Mouse (Mus musculus): ENCODE data around the gene Zbtb11. TPM values are rescaled to one million over a fixed set of nuclear protein-coding genes. Genes with fewer than 3 reads are reported as not detected.
"Not testable (repeated sequence)": the region's sequence is repeated elsewhere in the genome, so short reads cannot be mapped to it uniquely, and the experiment has no call there.

Gene Zbtb11
- polyA plus RNA-seq, 1 experiment from 2014 or later = 24.5 TPM

DNA sequence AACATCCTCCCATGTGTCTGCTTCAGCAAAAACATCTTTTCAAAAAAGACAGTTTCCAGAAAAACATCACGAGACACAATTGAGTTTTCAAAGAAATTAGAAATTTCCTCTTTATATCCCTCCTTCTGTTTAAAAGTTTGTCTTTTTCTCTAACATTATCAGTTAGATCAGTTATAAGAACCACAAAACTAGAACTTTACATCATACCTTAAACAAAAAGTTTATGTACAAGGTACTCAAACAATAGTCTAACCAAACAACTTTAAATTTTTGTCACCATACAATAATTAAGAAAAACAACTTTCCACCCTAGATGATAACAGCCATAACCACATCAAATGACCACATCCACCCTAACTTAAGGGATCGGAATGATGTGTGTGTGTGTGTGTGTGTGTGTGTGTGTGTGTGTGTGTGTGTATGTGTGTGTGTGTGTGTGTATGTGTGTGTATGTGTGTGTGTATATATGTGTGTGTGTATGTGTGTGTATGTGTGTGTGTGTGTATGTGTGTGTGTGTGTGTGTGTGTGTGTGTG, 25.7 kb upstream of the Zbtb11 start:
- H3K9ac ChIP-seq (ENCODE audit: low read depth, low read length); H3K4me1 ChIP-seq (ENCODE audit: control insufficient read depth, insufficient read depth, low read length); H3K4me3 ChIP-seq (ENCODE audit: low read length); H3K27me3 ChIP-seq (ENCODE audit: control insufficient read depth, insufficient read depth, low read length); ATAC-seq (ENCODE audit: low FRiP score, low TSS enrichment); H3K36me3 ChIP-seq (ENCODE audit: control insufficient read depth, insufficient read depth, low read length); H3K9me3 ChIP-seq (ENCODE audit: control insufficient read depth, low read length); H3K4me2 ChIP-seq (replicated peaks; ENCODE audit: low read depth, low read length); H3K27ac ChIP-seq (ENCODE audit: low read depth, low read length): not testable (repeated sequence)
- 86% methylated on average over 2 of the region's 2 CpGs for WGBS

DNA sequence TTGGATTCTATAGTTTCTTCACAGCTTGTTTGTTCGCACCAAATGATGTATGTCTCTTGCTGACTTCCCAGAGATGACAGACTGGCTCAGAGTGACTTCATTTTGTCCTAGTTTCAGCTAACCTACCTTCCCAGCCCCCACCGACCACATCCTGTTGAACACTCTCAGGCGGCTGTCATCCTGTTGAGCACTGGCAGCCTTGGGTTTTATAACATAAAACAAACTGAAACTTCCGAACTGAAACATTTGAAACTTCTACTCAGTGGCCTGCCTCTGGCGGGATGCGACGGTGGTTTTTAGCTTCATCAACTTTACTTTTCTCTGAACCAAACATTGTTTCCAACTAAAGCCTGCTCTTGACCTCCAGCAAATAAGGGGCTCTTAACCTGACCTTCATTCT, 24.7 kb upstream of the Zbtb11 start:
- H3K4me2 ChIP-seq (replicated peaks; ENCODE audit: low read depth, low read length) = no peak overlapping the region
- H3K4me3 ChIP-seq (ENCODE audit: low read length) = no peak overlapping the region
- H3K4me1 ChIP-seq (ENCODE audit: control insufficient read depth, insufficient read depth, low read length) = no peaks in the 10 kb centered on the region
- no peaks in the 10 kb centered on the region for H3K36me3 ChIP-seq (ENCODE audit: control insufficient read depth, insufficient read depth, low read length)
- no peak overlapping the region for H3K9ac ChIP-seq (ENCODE audit: low read depth, low read length)
- no peaks in the 10 kb centered on the region for H3K27me3 ChIP-seq (ENCODE audit: control insufficient read depth, insufficient read depth, low read length)
- 44% methylated on average over 7 of the region's 7 CpGs for WGBS
- no peak overlapping the region for H3K27ac ChIP-seq (ENCODE audit: low read depth, low read length)
- ATAC-seq (ENCODE audit: low FRiP score, low TSS enrichment) = no peak; the same call in 1 of the 2 replicates
- no peaks in the 10 kb centered on the region for H3K9me3 ChIP-seq (ENCODE audit: control insufficient read depth, low read length)

DNA sequence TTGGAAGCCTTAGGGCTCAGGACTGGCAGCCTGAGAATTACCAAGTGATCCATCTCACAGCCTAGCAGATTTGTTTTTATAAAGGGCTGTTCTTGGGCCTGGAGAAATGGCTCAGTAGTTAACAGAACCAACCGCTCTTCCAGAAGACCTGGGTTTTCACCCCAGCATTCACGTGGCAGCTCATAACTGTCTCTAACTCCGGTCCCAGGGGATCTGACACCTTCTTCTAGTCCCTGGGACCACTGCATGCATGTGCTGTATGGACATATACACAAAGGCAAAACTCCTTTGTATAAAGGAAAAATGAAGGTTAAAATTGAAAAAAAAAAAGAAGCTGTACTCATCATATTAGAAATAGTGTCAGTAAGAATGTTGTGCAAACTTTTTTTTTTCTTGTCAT, 23.2 kb upstream of the Zbtb11 start:
- Histone ChIP-seq H3K36me3 (ENCODE audit: control insufficient read depth, insufficient read depth, low read length) (no peaks in the 10 kb centered on the region), H3K4me1 (ENCODE audit: control insufficient read depth, insufficient read depth, low read length) (no peaks in the 10 kb centered on the region), H3K27ac (ENCODE audit: low read depth, low read length) (no peak overlapping the region), H3K9me3 (ENCODE audit: control insufficient read depth, low read length) (no peaks in the 10 kb centered on the region), H3K4me3 (ENCODE audit: low read length) (no peak overlapping the region), H3K9ac (ENCODE audit: low read depth, low read length) (no peak overlapping the region), H3K27me3 (ENCODE audit: control insufficient read depth, insufficient read depth, low read length) (no peaks in the 10 kb centered on the region), H3K4me2 (replicated peaks; ENCODE audit: low read depth, low read length) (no peak overlapping the region)
- ATAC-seq (ENCODE audit: low FRiP score, low TSS enrichment) = no peak
- WGBS = 62% methylated on average over 3 of the region's 3 CpGs

DNA sequence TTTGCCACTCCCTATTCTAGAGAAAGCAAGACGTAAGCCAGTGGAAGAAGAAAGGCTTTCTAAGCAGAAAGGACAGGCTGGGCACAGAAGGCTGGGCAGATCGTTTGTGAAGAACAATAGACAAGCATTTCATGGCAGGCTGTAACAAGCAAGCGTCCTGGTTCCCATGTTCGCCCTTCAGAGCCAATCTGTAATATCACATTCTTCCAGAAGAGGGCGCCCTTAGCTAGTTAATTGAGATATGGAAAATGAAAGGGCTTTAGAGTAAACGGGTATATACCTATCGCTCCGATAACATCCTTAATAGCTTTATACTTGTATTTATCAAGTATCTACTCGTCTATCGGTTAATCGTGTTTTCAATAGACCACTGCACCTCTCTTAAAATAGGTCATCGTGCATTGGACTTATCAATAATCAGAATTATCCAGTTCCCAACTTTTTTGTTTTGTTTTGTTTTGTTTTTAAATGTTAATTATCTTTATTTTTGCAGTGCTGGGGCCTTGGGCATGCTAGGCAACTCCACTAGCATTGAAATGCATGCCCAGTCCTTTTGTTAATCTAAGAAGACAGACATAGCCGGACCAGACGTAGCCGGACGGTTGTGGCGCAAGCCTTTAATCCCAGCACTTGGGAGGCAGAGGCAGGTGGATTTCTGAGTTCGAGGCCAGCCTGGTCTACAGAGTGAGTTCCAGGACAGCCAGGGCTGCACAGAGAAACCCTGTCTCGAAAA, 22.6 kb upstream of the Zbtb11 start:
- Histone ChIP-seq H3K27me3 (ENCODE audit: control insufficient read depth, insufficient read depth, low read length) (no peaks in the 10 kb centered on the region), H3K36me3 (ENCODE audit: control insufficient read depth, insufficient read depth, low read length) (no peaks in the 10 kb centered on the region), H3K4me3 (ENCODE audit: low read length) (no peak overlapping the region), H3K4me2 (replicated peaks; ENCODE audit: low read depth, low read length) (no peak overlapping the region; the same call in 1 of the 2 replicates), H3K9ac (ENCODE audit: low read depth, low read length) (no peak overlapping the region), H3K27ac (ENCODE audit: low read depth, low read length) (no peak overlapping the region), H3K9me3 (ENCODE audit: control insufficient read depth, low read length) (no peaks in the 10 kb centered on the region), H3K4me1 (ENCODE audit: control insufficient read depth, insufficient read depth, low read length) (no peaks in the 10 kb centered on the region)
- 45% methylated on average over 19 of the region's 19 CpGs for WGBS
- no peak for ATAC-seq (ENCODE audit: low FRiP score, low TSS enrichment)

DNA sequence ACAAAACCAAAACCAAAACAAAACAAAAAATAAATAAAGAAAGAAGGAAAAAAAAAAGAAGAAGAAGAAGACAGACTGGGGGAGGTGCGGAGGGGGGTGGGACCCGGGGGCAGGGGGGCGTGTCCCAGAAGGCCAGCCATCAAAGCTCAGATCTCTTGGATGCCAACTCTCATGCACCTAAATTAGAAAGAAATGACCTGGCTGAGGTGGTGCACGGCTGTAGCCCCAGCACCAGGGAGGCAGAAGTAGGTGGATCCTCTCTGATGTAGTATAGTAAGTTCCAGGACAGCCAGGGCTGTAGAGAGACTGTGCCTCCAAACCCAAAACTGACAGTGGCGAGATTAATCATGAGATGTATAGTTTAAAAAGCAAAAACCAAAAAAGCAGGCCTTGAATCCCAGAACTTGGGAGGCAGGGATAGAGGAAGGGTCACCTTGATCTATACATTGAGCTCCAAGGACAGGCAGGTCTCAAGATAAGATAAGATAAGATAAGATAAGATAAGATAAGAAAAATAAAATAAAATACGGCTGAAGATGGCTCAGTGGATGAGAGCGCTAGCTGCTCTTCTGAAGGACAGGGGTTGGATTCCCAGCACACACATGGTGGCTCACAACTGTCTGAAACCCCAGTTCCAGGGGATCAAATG, 21.9 kb upstream of the Zbtb11 start:
- no peaks in the 10 kb centered on the region for H3K9me3 ChIP-seq (ENCODE audit: control insufficient read depth, low read length)
- ATAC-seq (ENCODE audit: low FRiP score, low TSS enrichment) = no peak
- H3K4me2 ChIP-seq (replicated peaks; ENCODE audit: low read depth, low read length) = no peak overlapping the region
- no peaks in the 10 kb centered on the region for H3K27me3 ChIP-seq (ENCODE audit: control insufficient read depth, insufficient read depth, low read length)
- H3K27ac ChIP-seq (ENCODE audit: low read depth, low read length) = no peak overlapping the region
- no peak overlapping the region for H3K4me3 ChIP-seq (ENCODE audit: low read length)
- no peak overlapping the region for H3K9ac ChIP-seq (ENCODE audit: low read depth, low read length)
- WGBS = 72% methylated on average over 7 of the region's 7 CpGs
- H3K36me3 ChIP-seq (ENCODE audit: control insufficient read depth, insufficient read depth, low read length) = no peaks in the 10 kb centered on the region
- H3K4me1 ChIP-seq (ENCODE audit: control insufficient read depth, insufficient read depth, low read length) = no peaks in the 10 kb centered on the region

DNA sequence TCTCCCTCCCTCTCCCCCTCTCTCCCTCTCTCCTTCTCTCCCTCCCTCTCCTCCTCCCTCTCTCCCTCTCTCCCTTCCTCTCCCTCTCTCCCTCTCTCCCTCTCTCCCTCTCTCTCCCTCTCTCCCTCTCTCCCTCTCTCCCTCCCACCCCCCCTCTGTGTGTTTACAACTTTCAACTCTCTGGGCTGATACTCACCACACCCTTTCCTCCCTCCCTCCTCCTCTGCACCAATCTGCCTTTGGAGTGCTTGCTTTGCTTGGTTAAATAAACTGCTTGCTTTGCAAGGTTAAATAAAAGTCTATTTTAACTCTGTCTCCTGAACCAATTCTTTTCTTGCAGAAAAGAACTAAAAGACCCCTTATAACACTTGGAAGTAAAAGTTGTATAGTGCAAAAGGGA, 20.9 kb upstream of the Zbtb11 start:
- no peak overlapping the region for H3K4me2 ChIP-seq (replicated peaks; ENCODE audit: low read depth, low read length)
- no peak for ATAC-seq (ENCODE audit: low FRiP score, low TSS enrichment)
- H3K9ac ChIP-seq (ENCODE audit: low read depth, low read length) = no peak overlapping the region
- H3K4me3 ChIP-seq (ENCODE audit: low read length) = no peak overlapping the region
- H3K36me3 ChIP-seq (ENCODE audit: control insufficient read depth, insufficient read depth, low read length) = no peaks in the 10 kb centered on the region
- no peak overlapping the region for H3K27ac ChIP-seq (ENCODE audit: low read depth, low read length)
- no peaks in the 10 kb centered on the region for H3K27me3 ChIP-seq (ENCODE audit: control insufficient read depth, insufficient read depth, low read length)
- H3K4me1 ChIP-seq (ENCODE audit: control insufficient read depth, insufficient read depth, low read length) = no peaks in the 10 kb centered on the region
- H3K9me3 ChIP-seq (ENCODE audit: control insufficient read depth, low read length) = no peaks in the 10 kb centered on the region

DNA sequence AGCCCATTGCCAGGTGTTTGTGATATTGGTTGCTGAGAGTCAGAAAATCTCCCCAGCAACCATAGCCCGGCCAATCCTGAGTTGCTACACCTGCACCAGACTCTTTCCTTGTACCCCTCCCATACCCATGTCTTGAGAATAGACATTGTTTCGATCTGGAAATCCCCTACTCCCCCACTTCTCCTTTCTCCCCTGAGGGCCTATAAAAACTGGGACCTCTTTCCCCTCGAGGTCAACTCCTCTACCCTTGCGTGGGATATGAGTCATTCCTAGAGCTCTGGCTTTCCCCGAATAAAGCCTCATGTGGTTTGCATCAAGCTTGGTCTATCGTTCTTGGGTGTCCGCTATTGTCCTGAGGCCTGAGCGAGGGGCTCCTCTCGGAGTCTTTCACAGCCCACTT, 19.5 kb upstream of the Zbtb11 start:
- not testable (repeated sequence) for H3K4me2 ChIP-seq (replicated peaks; ENCODE audit: low read depth, low read length); H3K9ac ChIP-seq (ENCODE audit: low read depth, low read length); H3K4me1 ChIP-seq (ENCODE audit: control insufficient read depth, insufficient read depth, low read length); H3K27me3 ChIP-seq (ENCODE audit: control insufficient read depth, insufficient read depth, low read length); H3K4me3 ChIP-seq (ENCODE audit: low read length); H3K36me3 ChIP-seq (ENCODE audit: control insufficient read depth, insufficient read depth, low read length); H3K9me3 ChIP-seq (ENCODE audit: control insufficient read depth, low read length); ATAC-seq (ENCODE audit: low FRiP score, low TSS enrichment); H3K27ac ChIP-seq (ENCODE audit: low read depth, low read length)
- 92% methylated on average over 9 of the region's 9 CpGs for WGBS

DNA sequence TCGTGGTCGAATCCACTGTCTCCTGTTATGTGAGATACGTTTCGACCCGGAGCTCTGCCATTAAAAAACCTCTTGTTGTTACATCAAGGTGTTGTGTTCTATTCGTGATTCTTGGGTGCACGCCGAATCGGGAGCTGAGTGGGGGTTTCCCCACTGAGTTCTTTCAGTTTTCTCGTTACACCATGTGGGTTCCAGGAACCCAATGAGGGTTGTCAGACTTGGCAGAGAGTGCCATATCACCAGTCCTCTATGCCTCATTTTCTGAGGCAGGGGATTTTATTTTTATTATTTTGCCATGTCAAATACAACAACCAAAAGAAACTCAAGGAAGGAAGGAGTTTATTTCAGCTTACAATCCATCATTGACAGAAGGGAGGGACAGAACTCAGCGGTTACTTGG, 10.6 kb upstream of the Zbtb11 start:
- H3K4me2 ChIP-seq (replicated peaks; ENCODE audit: low read depth, low read length); H3K4me1 ChIP-seq (ENCODE audit: control insufficient read depth, insufficient read depth, low read length); H3K9me3 ChIP-seq (ENCODE audit: control insufficient read depth, low read length); H3K27me3 ChIP-seq (ENCODE audit: control insufficient read depth, insufficient read depth, low read length); H3K9ac ChIP-seq (ENCODE audit: low read depth, low read length); H3K27ac ChIP-seq (ENCODE audit: low read depth, low read length); H3K36me3 ChIP-seq (ENCODE audit: control insufficient read depth, insufficient read depth, low read length); H3K4me3 ChIP-seq (ENCODE audit: low read length); ATAC-seq (ENCODE audit: low FRiP score, low TSS enrichment): not testable (repeated sequence)
- 91% methylated on average over 6 of the region's 11 CpGs for WGBS

DNA sequence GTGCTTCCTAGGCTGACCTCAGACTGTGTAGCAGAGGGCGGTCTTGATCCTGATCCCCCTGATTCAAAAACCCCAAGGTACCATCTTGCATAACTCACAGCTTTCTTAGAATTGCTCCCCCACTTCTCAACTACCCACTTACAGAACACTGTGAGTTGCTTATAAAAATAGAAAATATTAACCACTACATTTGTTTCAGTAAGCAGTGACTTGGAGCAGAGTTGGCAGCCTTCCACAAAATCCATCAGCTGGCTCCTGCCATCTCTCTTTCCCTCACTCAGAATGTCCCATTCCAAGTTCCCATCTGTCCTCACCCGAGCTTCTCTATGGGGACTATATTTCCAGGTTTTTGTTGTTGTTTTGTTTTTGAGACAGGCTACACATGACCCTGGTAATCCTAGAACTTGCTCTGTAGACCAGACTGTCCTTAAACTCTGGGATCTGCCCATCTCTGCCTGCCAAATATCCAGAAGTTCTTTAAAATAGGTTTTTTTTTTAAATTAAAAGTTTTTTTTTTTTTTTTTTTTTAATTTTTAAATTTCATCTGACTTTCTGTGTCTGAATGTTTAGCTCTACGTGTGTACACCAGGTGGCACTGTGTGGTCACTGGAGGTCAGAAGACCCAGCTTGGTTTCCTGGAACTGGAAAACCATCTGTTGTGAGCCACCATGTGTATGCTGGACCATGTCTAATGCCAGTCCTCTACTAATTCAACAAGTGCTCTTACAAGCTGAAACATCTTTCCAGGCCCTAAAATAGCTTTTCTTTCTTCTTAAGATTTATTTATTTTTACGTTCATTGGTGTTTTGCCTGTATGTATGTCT, 9.3 kb upstream of the Zbtb11 start:
- no peak overlapping the region for H3K4me3 ChIP-seq (ENCODE audit: low read length)
- H3K9me3 ChIP-seq (ENCODE audit: control insufficient read depth, low read length) = no peaks in the 10 kb centered on the region

More for the DNA sequence above, 9.3 kb upstream of the Zbtb11 start:
- Histone ChIP-seq H3K4me1 (ENCODE audit: control insufficient read depth, insufficient read depth, low read length) (peaks cover 6% of the 10 kb centered on the region; the same call in 1 of the 2 replicates), H3K4me2 (replicated peaks; ENCODE audit: low read depth, low read length) (no peak overlapping the region), H3K27me3 (ENCODE audit: control insufficient read depth, insufficient read depth, low read length) (no peaks in the 10 kb centered on the region), H3K27ac (ENCODE audit: low read depth, low read length) (no peak overlapping the region), H3K36me3 (ENCODE audit: control insufficient read depth, insufficient read depth, low read length) (peaks cover 10% of the 10 kb centered on the region), H3K9ac (ENCODE audit: low read depth, low read length) (no peak overlapping the region)
- WGBS = 69% methylated on average over 4 of the region's 4 CpGs
- no peak for ATAC-seq (ENCODE audit: low FRiP score, low TSS enrichment)
